Mouse (Mus musculus) midbrain, embryonic 10.5 days (tissue): ENCODE results near the gene Polr2g. TPM values are rescaled to one million over a fixed set of nuclear protein-coding genes. Genes with fewer than 3 reads are reported as not detected.

Experiments used
- polyA plus RNA-seq: library from polyadenylated mRNA; unstranded; fragments of >200 nt; fragmentation: Nextera tagmentation; extraction: Ambion mirVana; gene quantifications from 2 replicates; pipeline ENCODE4 v1.2.1, GENCODE M21; 2016

Polr2g gene
- polyA plus RNA-seq, 1 experiment from 2014 or later = 176 TPM

Other genes with a start within 250 kb of the Polr2g start
- 0.07 and 0.12 TPM in 2 replicates for gene Slc22a8, start 207.3 kb downstream of the Polr2g start, polyA plus RNA-seq
- 0.06 and 0.47 TPM in 2 replicates for gene Slc22a6, start 180.5 kb downstream of the Polr2g start, polyA plus RNA-seq
- gene Chrm1, start 134.8 kb downstream of the Polr2g start, polyA plus RNA-seq = not detected in 2 replicates
- gene Slc3a2, start 75.2 kb downstream of the Polr2g start, polyA plus RNA-seq = 139 and 144 TPM in 2 replicates
- 105 and 121 TPM in 2 replicates for gene Wdr74, start 62.8 kb downstream of the Polr2g start, polyA plus RNA-seq
- 3.2 and 3.3 TPM in 2 replicates for gene 1700092M07Rik, start 57.9 kb downstream of the Polr2g start, polyA plus RNA-seq
- 94.9 and 103 TPM in 2 replicates for gene Stx5a, start 57.2 kb downstream of the Polr2g start, polyA plus RNA-seq
- gene Nxf1, start 41.5 kb downstream of the Polr2g start, polyA plus RNA-seq = 253 and 282 TPM in 2 replicates
- 189 and 205 TPM in 2 replicates for gene Tmem223, start 27.6 kb downstream of the Polr2g start, polyA plus RNA-seq
- gene Tmem179b, start 24.1 kb downstream of the Polr2g start, polyA plus RNA-seq = 50.0 and 55.2 TPM in 2 replicates
- 47.5 and 47.6 TPM in 2 replicates for gene Taf6l, start 12.2 kb downstream of the Polr2g start, polyA plus RNA-seq
- 7.5 and 7.8 TPM in 2 replicates for gene Zbtb3, start 4.0 kb upstream of the Polr2g start, polyA plus RNA-seq
- gene Ttc9c, start 20.8 kb upstream of the Polr2g start, polyA plus RNA-seq = 69.0 and 74.5 TPM in 2 replicates
- gene Hnrnpul2, start 21.4 kb upstream of the Polr2g start, polyA plus RNA-seq = 4.3 and 4.4 TPM in 2 replicates
- not detected in 2 replicates for gene AC129217.1, start 31.2 kb upstream of the Polr2g start, polyA plus RNA-seq
- gene Bscl2, start 38.9 kb upstream of the Polr2g start, polyA plus RNA-seq = 55.2 and 63.4 TPM in 2 replicates
- gene Gng3, start 40.6 kb upstream of the Polr2g start, polyA plus RNA-seq = 60.0 and 104 TPM in 2 replicates
- gene Lrrn4cl, start 52.2 kb upstream of the Polr2g start, polyA plus RNA-seq = 0.57 TPM in 2 replicates
- gene Ubxn1, start 72.9 kb upstream of the Polr2g start, polyA plus RNA-seq = 203 and 205 TPM in 2 replicates
- 58.2 and 61.1 TPM in 2 replicates for gene Uqcc3, start 82.3 kb upstream of the Polr2g start, polyA plus RNA-seq
- gene Lbhd1, start 85.2 kb upstream of the Polr2g start, polyA plus RNA-seq = 110 and 133 TPM in 2 replicates
- not detected in 2 replicates for gene Gm49403, start 85.4 kb upstream of the Polr2g start, polyA plus RNA-seq
- gene 1810009A15Rik, start 90.3 kb upstream of the Polr2g start, polyA plus RNA-seq = 134 and 159 TPM in 2 replicates
- 0.17 TPM in 1 of 2 replicates, not detected in the other for gene Gm49416, start 90.3 kb upstream of the Polr2g start, polyA plus RNA-seq
- 54.8 and 56.7 TPM in 2 replicates for gene Ints5, start 94.4 kb upstream of the Polr2g start, polyA plus RNA-seq
- gene Ganab, start 99.5 kb upstream of the Polr2g start, polyA plus RNA-seq = 118 and 120 TPM in 2 replicates
- gene B3gat3, start 121.8 kb upstream of the Polr2g start, polyA plus RNA-seq = 58.7 and 64.0 TPM in 2 replicates
- 3.5 and 4.2 TPM in 2 replicates for gene Rom1, start 130.8 kb upstream of the Polr2g start, polyA plus RNA-seq
- gene Eml3, start 131.0 kb upstream of the Polr2g start, polyA plus RNA-seq = 22.9 and 23.5 TPM in 2 replicates
- gene Mta2, start 143.3 kb upstream of the Polr2g start, polyA plus RNA-seq = 178 and 191 TPM in 2 replicates
- 36.5 and 40.2 TPM in 2 replicates for gene Tut1, start 155.3 kb upstream of the Polr2g start, polyA plus RNA-seq
- gene Eef1g, start 168.5 kb upstream of the Polr2g start, polyA plus RNA-seq = 438 and 514 TPM in 2 replicates
- gene Ahnak, start 190.7 kb upstream of the Polr2g start, polyA plus RNA-seq = 6.6 and 8.8 TPM in 2 replicates